Mouse (Mus musculus): ENCODE measurements around the gene Trim10. TPM values are rescaled to one million over a fixed set of nuclear protein-coding genes. Genes with fewer than 3 reads are reported as not detected.

Trim10 gene
- not detected in 2 replicates for polyA plus RNA-seq (2012; rRNA removed)

DNA sequence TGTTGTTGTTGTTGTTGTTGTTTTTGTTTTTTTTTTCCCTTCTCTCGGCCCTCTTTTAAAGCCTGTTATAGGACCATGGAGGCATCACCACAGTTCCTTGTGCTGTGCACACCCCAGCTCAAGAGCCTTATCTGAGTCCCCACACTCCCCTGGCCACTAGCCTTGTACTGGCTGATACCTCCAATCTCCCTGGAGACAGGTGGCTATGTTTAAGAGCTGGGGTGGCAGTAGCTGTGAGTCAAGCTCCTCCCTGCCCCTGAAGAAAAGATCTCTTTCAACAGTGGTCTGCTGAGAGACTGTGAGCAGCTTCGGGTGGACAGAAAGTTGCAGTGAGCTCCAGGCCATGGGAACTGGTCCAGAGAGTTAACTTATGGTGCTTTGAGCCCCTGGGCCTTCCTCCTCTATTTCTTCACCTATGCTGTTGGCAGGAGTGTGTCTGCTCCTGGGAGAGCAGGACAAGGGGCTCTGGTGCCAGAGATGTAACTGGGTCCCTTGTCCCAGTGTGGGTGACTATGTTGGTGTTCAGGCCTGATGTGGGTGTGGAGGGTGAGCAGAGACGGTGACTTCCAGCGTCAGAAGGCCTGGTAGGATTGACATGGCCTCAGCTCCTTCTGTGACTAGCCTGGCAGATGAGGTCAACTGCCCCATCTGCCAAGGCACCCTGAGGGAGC, at the start of gene Trim10:
Gene Trim10, plus strand, starts transcription at position 291 of the 671 bp plus-strand sequence.

DNA sequence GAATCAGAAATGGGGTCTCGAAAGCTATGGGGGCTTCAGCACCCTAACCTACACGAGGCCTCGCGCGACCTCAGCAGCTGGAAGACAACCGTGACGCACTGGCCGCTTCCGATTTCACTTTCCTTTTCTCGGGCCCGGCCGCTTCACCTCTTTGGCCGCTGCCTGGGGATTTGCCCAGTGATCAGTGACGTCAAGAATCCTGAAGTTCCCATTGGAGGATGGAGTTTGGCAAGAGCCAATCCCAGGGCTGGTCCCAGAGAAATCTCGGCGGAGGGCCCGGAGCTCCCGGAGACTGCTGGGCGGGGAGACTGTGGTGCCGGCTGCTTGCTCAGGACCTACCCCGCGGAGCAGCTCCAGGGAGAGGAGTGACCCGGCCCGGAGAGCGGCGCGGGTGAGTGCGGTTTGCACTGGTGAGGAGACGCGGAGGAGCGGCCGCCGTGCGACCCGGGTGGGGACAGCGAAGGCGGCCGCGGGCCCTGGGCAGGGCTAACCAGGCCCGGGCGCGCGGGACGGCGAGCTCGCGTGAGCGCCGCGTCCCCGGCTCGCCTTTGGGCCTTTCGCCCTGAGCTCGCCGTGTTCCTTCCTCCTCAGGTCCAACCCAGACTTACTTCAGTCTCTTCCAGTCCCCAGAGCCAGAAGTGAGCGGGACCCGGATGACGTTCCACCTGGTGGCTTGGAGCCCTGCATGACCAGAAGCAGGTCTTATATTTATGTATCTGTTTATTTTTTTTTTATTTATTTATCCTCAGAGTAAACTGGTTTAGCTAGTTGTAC, 32.3 kb upstream of the Trim10 start, which contains the start of gene Trim26:
Gene Trim26, plus strand, starts transcription at position 261 of the 774 bp plus-strand sequence.

DNA sequence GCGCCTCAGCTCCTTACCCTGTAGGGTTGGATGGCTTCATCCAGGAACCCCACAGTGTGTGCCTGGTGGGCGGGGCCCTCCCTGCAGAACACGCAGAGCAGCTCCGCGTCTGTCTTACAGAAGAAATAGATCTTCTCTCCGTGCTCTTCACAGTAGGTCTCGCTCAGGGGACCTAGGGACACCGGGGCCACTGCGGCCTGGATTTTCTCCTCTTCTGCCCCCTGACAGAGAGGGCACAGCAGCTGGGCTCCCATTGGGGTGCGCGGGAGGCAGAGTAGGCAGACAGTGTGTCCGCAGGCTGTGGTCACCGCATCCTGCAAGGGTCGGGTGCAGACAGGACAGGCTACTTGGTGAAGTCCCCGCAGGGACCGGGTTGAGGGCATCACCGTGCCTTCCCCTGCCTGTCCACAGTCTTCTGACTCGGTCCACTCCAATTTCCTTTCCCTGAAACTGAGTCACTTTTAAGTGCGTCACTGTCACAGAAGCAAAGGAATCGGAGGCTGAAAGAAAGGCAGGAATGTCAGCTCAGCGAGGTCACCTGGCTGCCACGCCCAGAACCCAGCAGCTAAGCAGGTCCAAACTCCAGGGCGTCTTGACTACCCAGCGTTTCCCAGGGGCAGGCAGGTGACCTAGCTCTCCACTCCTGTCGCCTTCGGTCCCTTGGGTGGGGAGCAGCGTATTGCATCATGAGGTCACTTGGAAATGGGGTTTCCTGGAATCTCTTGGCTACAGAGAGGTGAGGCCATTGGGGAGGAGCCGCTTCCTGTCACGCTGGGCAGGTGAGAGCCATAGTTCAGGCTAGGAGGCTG, 2.5 kb upstream of the Trim10 start, which contains the start of gene Trim15:
Gene Trim15, minus strand, starts transcription at position 492 of the 809 bp plus-strand sequence.

DNA sequence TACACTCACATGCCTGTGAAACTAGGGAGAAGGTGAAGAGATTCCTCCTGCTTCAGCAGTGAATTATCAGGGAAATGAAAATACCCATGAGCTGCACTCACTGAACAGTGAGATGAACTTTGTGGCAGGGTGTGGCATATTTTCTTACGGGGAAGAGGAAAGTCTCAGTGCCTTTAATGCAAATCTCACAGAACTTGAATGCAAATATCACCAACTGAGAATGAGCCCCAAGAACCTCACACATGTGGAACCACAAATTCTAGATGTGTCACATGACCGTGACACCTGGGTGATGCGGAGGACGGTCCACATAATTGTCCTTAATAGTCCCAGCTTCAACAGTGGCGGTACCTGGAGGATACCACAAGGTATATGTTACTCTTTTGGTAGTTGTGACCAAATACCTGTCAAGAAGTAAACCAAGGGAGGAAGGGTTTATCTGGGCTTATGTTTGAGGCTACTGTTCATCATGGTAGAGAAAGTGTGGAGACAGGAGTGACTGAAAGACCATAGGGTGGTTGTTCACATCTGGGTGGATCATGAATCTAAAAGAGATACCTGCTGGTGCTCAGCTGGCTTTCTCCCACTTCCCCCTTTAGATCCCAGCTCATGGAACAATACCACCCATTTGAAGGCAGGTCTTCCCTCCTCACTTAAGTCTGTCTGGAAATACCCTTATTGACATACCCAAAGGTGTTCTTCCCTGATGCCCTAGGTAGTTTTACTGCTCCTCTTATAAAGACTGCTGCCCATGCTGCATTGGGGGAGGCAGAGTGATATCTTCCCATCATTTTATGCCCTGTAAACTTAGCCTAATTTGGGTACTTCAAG, 20.9 kb downstream of the Trim10 start, which contains the start of gene Trim40:
Gene Trim40, minus strand, starts transcription at position 51 of the 831 bp plus-strand sequence.

DNA sequence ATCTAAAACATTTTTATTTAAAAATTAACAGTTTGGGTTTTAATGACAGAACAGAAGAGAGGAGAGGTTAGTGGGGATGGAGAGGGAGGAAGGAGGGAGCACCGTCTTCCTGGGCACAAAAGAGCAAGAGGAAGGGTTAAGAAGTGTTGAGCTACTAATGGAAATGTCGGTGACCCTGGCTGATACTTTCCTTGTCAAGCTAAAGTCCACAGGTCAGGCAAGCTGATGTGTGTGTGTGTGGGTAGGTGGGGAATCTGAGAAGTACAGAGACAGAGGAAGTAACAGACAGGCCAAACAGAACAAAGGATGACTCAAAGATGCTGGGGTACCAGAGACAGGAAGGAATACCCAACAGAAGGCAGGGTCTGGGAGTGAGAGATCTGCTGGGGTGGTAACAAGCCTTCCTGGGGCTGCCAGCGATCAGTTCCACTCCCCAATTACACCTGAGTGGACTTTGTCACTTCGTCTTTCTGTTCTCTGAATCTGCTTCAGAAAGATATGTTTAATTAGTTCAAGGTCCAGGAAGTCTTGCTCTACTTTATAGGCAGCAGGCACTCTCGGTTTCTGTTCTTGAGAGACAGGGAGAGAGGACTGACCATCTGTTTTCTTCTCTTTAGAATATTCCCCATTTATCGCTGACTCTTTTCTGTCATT, 28.3 kb downstream of the Trim10 start, which contains the start of gene Trim31:
Gene Trim31, plus strand, starts transcription at position 567 of the 654 bp plus-strand sequence.

Other genes starting within 250 kb of the Trim10 start
- not detected in 2 replicates for gene H2-M9, start 226.9 kb upstream of the Trim10 start, polyA plus RNA-seq (2012; rRNA removed)
- not detected in 2 replicates for gene H2-M1, start 197.4 kb upstream of the Trim10 start, polyA plus RNA-seq (2012; rRNA removed)
- not detected in 2 replicates for gene H2-M10.5, start 96.7 kb upstream of the Trim10 start, polyA plus RNA-seq (2012; rRNA removed)
- gene H2-M10.6, start 57.4 kb upstream of the Trim10 start, polyA plus RNA-seq (2012; rRNA removed): not detected in 2 replicates
- gene Trim26, start 32.4 kb upstream of the Trim10 start, polyA plus RNA-seq (2012; rRNA removed): 9.8 and 11.9 TPM in 2 replicates
- gene Trim15, start 2.4 kb upstream of the Trim10 start, polyA plus RNA-seq (2012; rRNA removed): 0.23 and 0.24 TPM in 2 replicates
- gene Trim40, start 20.5 kb downstream of the Trim10 start, polyA plus RNA-seq (2012; rRNA removed): 0.14 and 0.38 TPM in 2 replicates
- gene Trim31, start 28.5 kb downstream of the Trim10 start, polyA plus RNA-seq (2012; rRNA removed): not detected in 2 replicates
- gene Rnf39, start 73.3 kb downstream of the Trim10 start, polyA plus RNA-seq (2012; rRNA removed): 13.0 and 39.4 TPM in 2 replicates
- gene Ppp1r11, start 82.2 kb downstream of the Trim10 start, polyA plus RNA-seq (2012; rRNA removed): 13.9 and 20.2 TPM in 2 replicates
- gene Znrd1, start 89.0 kb downstream of the Trim10 start, polyA plus RNA-seq (2012; rRNA removed): 10.5 and 15.2 TPM in 2 replicates
- 0.34 TPM in 1 of 2 replicates, not detected in the other for gene Znrd1as, start 89.0 kb downstream of the Trim10 start, polyA plus RNA-seq (2012; rRNA removed)
- gene 2410137M14Rik, start 111.7 kb downstream of the Trim10 start, polyA plus RNA-seq (2012; rRNA removed): not detected in 2 replicates
- 0.10 TPM in 1 of 2 replicates, not detected in the other for gene H2-M5, start 120.0 kb downstream of the Trim10 start, polyA plus RNA-seq (2012; rRNA removed)
- gene Zfp57, start 131.6 kb downstream of the Trim10 start, polyA plus RNA-seq (2012; rRNA removed): 0.31 and 0.65 TPM in 2 replicates
- gene Mog, start 153.8 kb downstream of the Trim10 start, polyA plus RNA-seq (2012; rRNA removed): not detected in 2 replicates
- 8.1 and 12.3 TPM in 2 replicates for gene Gabbr1, start 176.4 kb downstream of the Trim10 start, polyA plus RNA-seq (2012; rRNA removed)
- not detected in 2 replicates for gene Olfr90, start 218.9 kb downstream of the Trim10 start, polyA plus RNA-seq (2012; rRNA removed)
- gene Olfr91, start 228.7 kb downstream of the Trim10 start, polyA plus RNA-seq (2012; rRNA removed): not detected in 2 replicates

All from stomach, adult 2 months (tissue).